Mouse (Mus musculus) kidney, adult 2 months (tissue): ENCODE data around the gene Slc11a1.

ENCODE experiments used
- CTCF ChIP-seq: fragments of 200-500 bp; conservative IDR thresholded peaks from 2 replicates; pipeline ENCODE4 v1.5.1; 2011; ENCODE audit warnings: low read depth, mild to moderate bottlenecking, control low read depth, low read length, moderate library complexity, mixed read lengths; ENCODE audit not compliant: insufficient read depth, insufficient read length
- POLR2A ChIP-seq: fragments of 200-500 bp; IDR thresholded peaks from one replicate; pipeline ENCODE4 v1.6.1; 2011; ENCODE audit warnings: low read depth, low read length, control low read depth

- TF ChIP-seq CTCF (no peak), POLR2A (no peak)
Observed at GRCm38 (mm10) chr1:74380484-74380883, 5.5 kb downstream of the Slc11a1 start.
